Mouse (Mus musculus) MEL (cell line): ENCODE measurements around the gene Olfr130.

Experiments
- CHD1 ChIP-seq: IDR thresholded peaks from 2 replicates; pipeline ENCODE4 v1.6.1; 2012; ENCODE audit warnings: low read depth, mild to moderate bottlenecking, inconsistent platforms, low read length, improper control_type of control experiment
- CTCF ChIP-seq, 3 experiments: IDR thresholded peaks in 2 of 3; conservative IDR thresholded peaks in 1 of 3; 2 replicates each; pipeline ENCODE4 v1.5.1; 2011 to 2012; ENCODE audit warnings: low read length in 3 of 3, low read depth in 2 of 3, mild to moderate bottlenecking in 2 of 3, improper control_type of control experiment in 1 of 3, inconsistent platforms in 1 of 3, mixed read lengths in 1 of 3, moderate library complexity in 1 of 3; ENCODE audit not compliant: control insufficient read depth in 1 of 3, insufficient read depth in 1 of 3, poor library complexity in 1 of 3, severe bottlenecking in 1 of 3
- TAL1 ChIP-seq: IDR thresholded peaks from 2 replicates; pipeline ENCODE4 v1.6.1; 2012; ENCODE audit warnings: mild to moderate bottlenecking, inconsistent platforms, low read length, moderate library complexity, mixed read lengths
- USF2 ChIP-seq, 2 experiments: IDR thresholded peaks; 2 replicates each; pipeline ENCODE4 v1.6.1; 2011 to 2012; ENCODE audit warnings: improper control_type of control experiment in 2 of 2, low read length in 2 of 2, borderline replicate concordance in 1 of 2, inconsistent platforms in 1 of 2, low read depth in 1 of 2, mild to moderate bottlenecking in 1 of 2; ENCODE audit not compliant: insufficient read depth in 1 of 2
- ZMIZ1 ChIP-seq: IDR thresholded peaks from 2 replicates; pipeline ENCODE4 v1.6.1; 2012; ENCODE audit warnings: low read depth, mild to moderate bottlenecking, inconsistent platforms, low read length, improper control_type of control experiment, moderate library complexity

GRCm38 (mm10) chr17:38088593-38088992 lies 24.9 kb downstream of the Olfr130 start, which contains the start of gene Olfr131:
- TF ChIP-seq USF2 (IDR thresholded peaks at IDR 0.05; ENCODE audit: borderline replicate concordance in 1 of 2, insufficient read depth in 1 of 2, low read depth in 1 of 2, low read length in 2 of 2), result no peak
- TF ChIP-seq TAL1, result no peak
- TF ChIP-seq ZMIZ1, result no peak
- no peak for TF ChIP-seq CTCF (IDR thresholded peaks at IDR 0.05 in 2 of 3, conservative IDR thresholded peaks at IDR 0.05 in 1 of 3; ENCODE audit: control insufficient read depth in 1 of 3, insufficient read depth in 1 of 3, low read depth in 2 of 3, low read length in 3 of 3, poor library complexity in 1 of 3, severe bottlenecking in 1 of 3)
- no peak for TF ChIP-seq CHD1
